ENCODE assay signal across 8 mouse cellular contexts in the genomic region with DNA sequence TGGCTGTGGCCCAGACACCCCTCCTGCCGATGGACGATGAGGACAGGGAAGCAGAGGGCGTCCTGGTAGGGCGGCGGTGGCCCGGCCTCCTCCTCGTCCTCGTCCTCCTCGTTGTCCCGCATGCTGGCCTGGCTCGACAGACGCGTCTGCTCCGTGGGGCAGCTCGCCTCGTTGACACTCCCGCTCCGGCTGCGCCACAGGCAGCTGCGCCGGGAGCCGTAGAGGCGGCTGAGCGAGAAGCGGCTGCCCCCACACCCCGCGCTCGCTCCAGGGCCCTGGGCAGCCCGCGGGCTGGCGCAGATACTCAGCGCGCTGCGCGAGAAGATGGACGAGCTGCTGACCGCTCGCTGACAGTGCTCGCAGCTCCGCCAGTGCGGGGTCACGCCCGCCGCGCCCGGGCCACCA. TPM values are rescaled to one million over a fixed set of nuclear protein-coding genes. Genes with fewer than 3 reads are reported as not detected.
DNase-seq lines count a peak whose midpoint lies in the region; ATAC-seq and TF ChIP-seq lines count a peak whose summit lies in the region.
"Had no signal": no experiment of that assay in that cellular context is flagged by ENCODE, and none has a peak within 500 bp of the region (broad histone marks: within the 10 kb centered on the region; RNA-seq: fewer than 3 reads in every experiment).

No protein-coding gene starts in this region.

- no peak for TF ChIP-seq CTCF in lung, embryonic 14.5 days (IDR thresholded peaks at IDR 0.05; ENCODE audit: low read depth)

- no peak overlapping the region for H3K27ac ChIP-seq in lung, embryonic 14.5 days (ENCODE audit: low read depth)
- peak overlapping the region; percentile 50; the same call in 1 of the 2 replicates for H3K27ac ChIP-seq in hindbrain, embryonic 10.5 days
- no peak overlapping the region for H3K27ac ChIP-seq in midbrain, embryonic 16.5 days (ENCODE audit: low read length)

- 0 out of 2 replicates have a peak, but pooled peaks cover 3% of the 10 kb centered on the region for H3K36me3 ChIP-seq in lung, embryonic 14.5 days (ENCODE audit: insufficient read depth)
- peaks cover 20% of the 10 kb centered on the region for H3K36me3 ChIP-seq in hindbrain, embryonic 10.5 days
- peaks cover 20% of the 10 kb centered on the region for H3K36me3 ChIP-seq in midbrain, embryonic 16.5 days (ENCODE audit: control insufficient read depth, insufficient read depth, low read length)

- H3K4me1 ChIP-seq in lung, embryonic 14.5 days (ENCODE audit: insufficient read depth): peaks cover 10% of the 10 kb centered on the region; the same call in 1 of the 2 replicates
- H3K4me1 ChIP-seq in hindbrain, embryonic 10.5 days (replicated peaks): peaks cover 58% of the 10 kb centered on the region
- peaks cover 26% of the 10 kb centered on the region for H3K4me1 ChIP-seq in midbrain, embryonic 16.5 days (ENCODE audit: control insufficient read depth, insufficient read depth, low read length)

- WGBS in lung, embryonic 14.5 days: 1% methylated on average over 46 of the region's 46 CpGs
- WGBS in hindbrain, embryonic 10.5 days: 2% methylated on average over 46 of the region's 46 CpGs
- WGBS in midbrain, embryonic 16.5 days: 6% methylated on average over 41 of the region's 46 CpGs

- no peak for ATAC-seq in lung, embryonic 14.5 days (ENCODE audit: insufficient read depth)
- no peak for ATAC-seq in midbrain, embryonic 16.5 days

- DNase-seq in lung, embryonic 14.5 days: peak; percentile 54
- DNase-seq in lung, postnatal 25 days (ENCODE audit: low spot score): no peak
- DNase-seq in embryo, embryonic 11 days: peak; percentile 49
- peak; percentile 49 for DNase-seq in hindbrain, embryonic 10.5 days (ENCODE audit: low spot score)
- DNase-seq in adrenal gland, adult 8-10 months: no peak
- DNase-seq in thymus, postnatal 10 days (ENCODE audit: low spot score in 2 of 2): no peak
- DNase-seq: layer of hippocampus, adult 9-11 months had no signal

- no peaks in the 10 kb centered on the region for H3K9me3 ChIP-seq in lung, embryonic 14.5 days (ENCODE audit: low read depth, low read length)
- H3K9me3 ChIP-seq in hindbrain, embryonic 10.5 days: no peaks in the 10 kb centered on the region
- no peaks in the 10 kb centered on the region for H3K9me3 ChIP-seq in midbrain, embryonic 16.5 days (replicated peaks; ENCODE audit: control insufficient read depth, low read length, poor library complexity, severe bottlenecking)

- H3K27me3 ChIP-seq in lung, embryonic 14.5 days (ENCODE audit: insufficient read depth, low read length): peaks cover 80% of the 10 kb centered on the region
- peaks cover 91% of the 10 kb centered on the region for H3K27me3 ChIP-seq in hindbrain, embryonic 10.5 days (ENCODE audit: insufficient read depth, poor library complexity, severe bottlenecking)
- H3K27me3 ChIP-seq in midbrain, embryonic 16.5 days (ENCODE audit: control insufficient read depth, insufficient read depth, low read depth, low read length): peaks cover 8% of the 10 kb centered on the region

- H3K4me2 ChIP-seq in lung, embryonic 14.5 days: peak overlapping the region; percentile 56
- peak overlapping the region; percentile 14; the same call in 1 of the 2 replicates for H3K4me2 ChIP-seq in midbrain, embryonic 16.5 days (ENCODE audit: low read length)

- peak overlapping the region; percentile 30 for H3K4me3 ChIP-seq in lung, embryonic 14.5 days (ENCODE audit: low read depth, low read length)
- peak overlapping the region; percentile 44 for H3K4me3 ChIP-seq in hindbrain, embryonic 10.5 days
- H3K4me3 ChIP-seq in midbrain, embryonic 16.5 days (ENCODE audit: low read depth, low read length): no peak overlapping the region

- H3K9ac ChIP-seq in lung, embryonic 14.5 days: no peak overlapping the region
- H3K9ac ChIP-seq in midbrain, embryonic 16.5 days (ENCODE audit: low read depth, low read length): peak overlapping the region; percentile 44; the same call in 1 of the 2 replicates

RNA-seq across cellular contexts. Expression of gene Tmem151b, which starts 4.6 kb away (rescaled TPM):
- polyA plus RNA-seq in lung, embryonic 14.5 days (2014; fragmentation: Nextera tagmentation; extraction: Ambion mirVana): 1.1 and 1.6 TPM in 2 replicates
- polyA plus RNA-seq in hindbrain, embryonic 10.5 days (2016; fragmentation: Nextera tagmentation; extraction: Ambion mirVana): 7.2 and 10.6 TPM in 2 replicates
- 31.0 and 32.5 TPM in 2 replicates for polyA plus RNA-seq in midbrain, embryonic 16.5 days (2015; fragmentation: Nextera tagmentation; extraction: Ambion mirVana)
- under 1 TPM; 0.09 to 0.17 (median 0.14) TPM for total RNA-seq in adrenal gland, adult 8-10 months (2022)

RNA-seq across cellular contexts. Expression of gene Nfkbie, which starts 10.6 kb away (rescaled TPM):
- polyA plus RNA-seq in lung, embryonic 14.5 days (2014; fragmentation: Nextera tagmentation; extraction: Ambion mirVana): 2.3 and 3.1 TPM in 2 replicates
- polyA plus RNA-seq in hindbrain, embryonic 10.5 days (2016; fragmentation: Nextera tagmentation; extraction: Ambion mirVana): 8.3 and 9.7 TPM in 2 replicates
- polyA plus RNA-seq in midbrain, embryonic 16.5 days (2015; fragmentation: Nextera tagmentation; extraction: Ambion mirVana): 3.6 and 3.7 TPM in 2 replicates
- total RNA-seq in adrenal gland, adult 8-10 months (2022): 1 to 10 TPM; 4.2 to 6.4 (median 5.6) TPM

RNA-seq across cellular contexts. Expression of gene Slc35b2, which starts 18.8 kb away (rescaled TPM):
- 130 and 137 TPM in 2 replicates for polyA plus RNA-seq in lung, embryonic 14.5 days (2014; fragmentation: Nextera tagmentation; extraction: Ambion mirVana)
- polyA plus RNA-seq in hindbrain, embryonic 10.5 days (2016; fragmentation: Nextera tagmentation; extraction: Ambion mirVana): 121 TPM in 2 replicates
- polyA plus RNA-seq in midbrain, embryonic 16.5 days (2015; fragmentation: Nextera tagmentation; extraction: Ambion mirVana): 76.0 and 79.6 TPM in 2 replicates
- total RNA-seq in adrenal gland, adult 8-10 months (2022): 10 to 100 TPM; 51.7 to 68.9 (median 61.0) TPM

RNA-seq across cellular contexts. Expression of gene Tcte1, which starts 21.6 kb away (rescaled TPM):
- 0.35 and 0.70 TPM in 2 replicates for polyA plus RNA-seq in lung, embryonic 14.5 days (2014; fragmentation: Nextera tagmentation; extraction: Ambion mirVana)
- polyA plus RNA-seq in hindbrain, embryonic 10.5 days (2016; fragmentation: Nextera tagmentation; extraction: Ambion mirVana): 1.7 and 3.8 TPM in 2 replicates
- 4.3 and 5.0 TPM in 2 replicates for polyA plus RNA-seq in midbrain, embryonic 16.5 days (2015; fragmentation: Nextera tagmentation; extraction: Ambion mirVana)
- total RNA-seq in adrenal gland, adult 8-10 months (2022): not detected

RNA-seq across cellular contexts. Expression of gene Hsp90ab1, which starts 28.2 kb away (rescaled TPM):
- 1,512 and 1,564 TPM in 2 replicates for polyA plus RNA-seq in lung, embryonic 14.5 days (2014; fragmentation: Nextera tagmentation; extraction: Ambion mirVana)
- polyA plus RNA-seq in hindbrain, embryonic 10.5 days (2016; fragmentation: Nextera tagmentation; extraction: Ambion mirVana): 1,585 and 2,006 TPM in 2 replicates
- 1,403 and 1,446 TPM in 2 replicates for polyA plus RNA-seq in midbrain, embryonic 16.5 days (2015; fragmentation: Nextera tagmentation; extraction: Ambion mirVana)
- total RNA-seq in adrenal gland, adult 8-10 months (2022): 1,000 to 10,000 TPM; 1,432 to 3,205 (median 1,905) TPM

Comparison
In these comparisons a context has a peak if more than half of its experiments do, and no peak if none do; other contexts are left out.
1. DNase-seq: peak in lung, embryonic 14.5 days (single experiment), embryo, embryonic 11 days (single experiment) and hindbrain, embryonic 10.5 days (single experiment); none in lung, postnatal 25 days (single experiment), adrenal gland, adult 8-10 months (single experiment) and thymus, postnatal 10 days (0 of 2).